Mouse (Mus musculus) hindlimb bud, embryonic 11.5 days (tissue): ENCODE results near the gene Pa2g4.
"Not testable (repeated sequence)": the region's sequence is repeated elsewhere in the genome, so short reads cannot be mapped to it uniquely, and the experiment has no call there.

Source experiments
- DNase-seq: peaks from one replicate; pipeline ENCODE4 v3.0.0-alpha.2; 2012; ENCODE audit warnings: low read depth, low spot score; ENCODE audit errors: extremely low spot score

Gene Pa2g4

DNA sequence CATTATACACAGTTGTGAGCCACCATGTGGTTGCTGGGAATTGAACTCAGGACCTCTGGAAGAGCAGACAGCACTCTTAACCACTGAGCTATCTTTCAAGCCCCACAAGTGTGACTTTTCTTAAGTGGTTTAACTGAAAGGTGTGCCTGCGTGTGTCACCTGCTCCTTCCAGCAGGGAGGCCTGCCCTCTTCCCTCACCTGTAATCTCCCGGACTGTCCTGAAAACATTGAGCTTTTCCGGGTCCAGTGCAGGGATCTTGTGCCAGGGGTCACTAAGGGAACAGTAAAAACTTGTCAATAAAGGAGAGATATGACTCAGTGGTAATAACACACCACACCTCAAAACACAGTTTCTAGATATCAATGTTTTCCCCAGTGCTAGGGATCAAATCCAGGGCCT is 13.5 kb upstream of the Pa2g4 start:
- no peak for DNase-seq

GRCm38 (mm10) chr10:128578330-128578729 is 12.5 kb upstream of the Pa2g4 start:
- no peak for DNase-seq

DNA sequence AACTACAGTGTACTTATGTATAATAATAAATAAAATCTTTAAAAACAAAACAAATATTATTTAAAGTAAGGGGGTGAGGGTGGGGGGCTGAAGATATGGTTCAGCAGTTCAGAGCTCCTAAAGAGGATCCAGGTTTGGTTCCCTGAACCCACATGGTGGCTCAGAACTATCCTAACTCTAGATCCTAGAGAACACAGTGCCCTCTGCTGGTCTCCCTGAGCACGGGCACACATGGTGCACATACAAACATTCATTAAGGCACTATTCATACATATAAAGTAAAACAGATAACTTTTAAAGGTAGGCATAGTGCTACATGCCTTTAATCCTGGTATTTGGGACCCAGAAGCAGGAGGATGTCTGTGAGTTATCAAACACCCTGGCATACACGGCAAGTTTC is 9.3 kb upstream of the Pa2g4 start:
- DNase-seq: no peak

DNA sequence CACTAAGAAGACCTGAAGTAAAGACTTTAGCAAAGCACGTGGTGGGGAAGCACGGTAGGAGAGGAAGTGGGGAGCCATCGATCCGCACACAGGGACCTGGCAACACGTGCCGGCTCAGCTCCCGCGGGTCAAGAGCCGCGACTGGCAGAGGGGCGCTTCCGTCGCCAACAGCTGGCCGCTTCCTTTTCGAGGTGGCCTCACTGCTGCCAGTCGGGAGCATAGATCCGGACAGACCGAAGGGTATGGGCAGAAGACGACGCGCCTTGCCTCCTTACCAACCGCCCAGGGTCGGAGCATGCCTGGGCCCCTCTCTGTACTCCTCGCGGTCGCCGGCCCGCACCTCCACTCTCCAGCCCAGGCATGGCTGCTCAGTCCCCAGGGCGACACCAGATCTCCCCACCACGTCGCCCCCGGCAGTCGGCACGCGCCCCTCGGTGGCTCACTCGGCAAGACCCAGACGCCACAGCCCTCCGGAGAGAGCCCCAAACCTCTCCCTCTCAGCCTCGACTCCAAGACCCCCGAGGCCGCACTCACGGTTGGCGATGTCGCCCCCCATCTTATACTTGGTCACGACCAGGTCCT is 490 bp downstream of the Pa2g4 start:
- no peak for DNase-seq

DNA sequence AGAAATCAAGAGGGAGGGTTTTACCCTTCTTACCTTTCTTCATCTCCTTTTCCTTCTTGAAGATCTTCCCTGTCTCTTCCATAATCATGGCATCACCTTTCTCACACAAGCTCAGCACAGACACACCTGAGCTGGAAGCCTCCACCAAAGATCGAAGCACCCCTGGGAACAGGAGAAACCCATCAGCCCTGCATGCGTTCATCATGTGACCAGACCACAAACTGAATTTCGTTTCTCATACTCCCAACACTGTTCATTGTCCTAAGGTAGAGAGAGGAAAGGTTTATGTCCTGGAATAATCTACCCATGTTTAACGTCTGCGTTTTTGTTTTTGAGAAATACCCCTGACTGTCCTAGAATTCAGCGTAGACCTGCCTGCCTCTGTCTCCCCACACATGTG is 2.2 kb downstream of the Pa2g4 start:
- DNase-seq: no peak

DNA sequence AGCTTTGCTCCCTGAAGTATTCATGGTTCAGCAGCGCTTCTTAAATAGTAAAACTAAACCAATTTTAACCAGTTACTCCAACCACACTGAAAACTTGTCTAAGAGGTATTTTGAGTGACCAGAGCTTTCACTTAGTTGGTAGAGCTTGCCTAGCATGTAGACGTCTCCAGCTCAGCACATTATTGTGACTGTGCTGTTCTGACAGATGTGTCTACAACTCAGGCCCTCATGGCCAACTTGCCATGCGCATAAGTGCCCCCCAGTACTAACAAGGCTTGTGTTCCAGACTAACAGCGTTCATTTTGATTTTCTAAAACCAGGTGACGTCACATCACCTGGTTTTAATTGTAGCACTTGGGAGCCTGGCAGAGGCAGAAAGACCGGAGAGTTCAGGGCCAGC is 8.8 kb downstream of the Pa2g4 start:
- no peak for DNase-seq

GRCm38 (mm10) chr10:128556286-128556685 is 9.5 kb downstream of the Pa2g4 start:
- DNase-seq: no peak

DNA sequence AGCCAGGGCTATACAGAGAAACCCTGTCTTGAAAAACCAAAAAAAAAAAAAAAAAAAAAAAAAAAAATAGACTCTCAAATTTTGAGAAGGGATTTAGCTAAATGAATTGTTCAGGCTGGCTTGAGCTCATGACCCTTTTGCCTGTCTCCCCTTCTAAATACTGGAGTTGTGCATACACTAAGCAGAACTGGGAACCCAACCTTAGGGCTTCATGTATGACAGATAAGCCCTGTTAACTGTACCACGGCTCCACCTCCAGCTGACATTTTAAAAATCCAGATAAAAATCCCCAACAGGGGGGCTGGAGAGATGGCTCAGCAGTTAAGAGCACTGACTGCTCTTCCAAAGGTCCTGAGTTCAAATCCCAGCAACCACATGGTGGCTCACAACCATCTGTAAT is 10.2 kb downstream of the Pa2g4 start:
- not testable (repeated sequence) for DNase-seq

DNA sequence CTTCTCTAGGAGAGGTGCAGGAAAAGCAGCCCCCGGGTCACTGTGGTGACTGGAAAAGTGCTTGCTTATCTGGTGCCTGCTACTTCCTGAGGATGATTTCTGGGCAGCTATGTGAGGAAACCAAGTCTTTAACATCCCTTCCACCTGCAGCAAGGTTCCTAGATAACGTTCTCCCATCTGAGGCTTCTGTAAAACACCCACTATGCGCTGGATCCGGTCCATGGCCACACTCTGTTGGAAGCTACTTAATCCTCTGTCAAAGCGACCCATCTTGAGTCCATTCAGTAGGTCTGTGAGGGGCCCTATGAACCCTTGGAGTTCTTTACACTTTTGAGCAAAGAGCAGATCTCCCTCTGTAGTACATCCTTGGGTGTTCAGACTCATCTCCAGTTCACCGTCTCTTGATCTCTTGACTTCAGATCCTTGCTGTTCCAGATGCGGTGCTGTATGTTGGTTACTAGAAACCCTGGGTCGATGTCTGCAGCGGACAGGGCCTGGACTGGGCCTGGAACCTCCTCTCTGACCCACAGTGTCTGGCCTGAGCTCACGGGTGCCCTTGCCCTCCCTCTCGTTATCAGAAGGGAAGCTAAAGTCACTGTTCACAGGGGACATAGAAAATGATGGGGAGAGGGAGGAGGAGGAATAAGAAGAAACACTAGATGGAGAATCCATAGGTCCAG is 15.5 kb downstream of the Pa2g4 start:
- DNase-seq: not testable (repeated sequence)

DNA sequence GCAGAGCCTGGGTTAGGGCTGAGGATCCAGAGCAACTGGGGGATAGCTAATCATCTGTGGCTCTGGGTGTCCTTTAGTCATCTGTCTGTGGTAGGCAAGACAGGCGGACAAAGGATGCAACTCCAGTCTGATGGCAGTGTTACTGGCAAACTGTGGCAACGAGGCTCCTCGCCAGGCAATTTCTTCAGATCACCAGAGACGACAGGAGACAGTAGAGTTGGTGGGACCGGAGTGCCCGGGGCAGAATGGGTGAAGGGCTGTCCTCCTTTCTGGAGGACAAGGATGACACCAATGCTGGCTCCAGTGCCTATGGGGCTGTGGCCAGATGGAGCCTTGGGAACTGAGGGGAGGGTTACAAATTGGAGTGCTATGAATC is 16.1 kb downstream of the Pa2g4 start:
- not testable (repeated sequence) for DNase-seq

- DNase-seq: no peak
Observed at GRCm38 (mm10) chr10:128548947-128549681, 16.7 kb downstream of the Pa2g4 start, which contains the start of gene Rpl41. TSS of gene Rpl41 (minus strand) at chr10:128549305.

DNA sequence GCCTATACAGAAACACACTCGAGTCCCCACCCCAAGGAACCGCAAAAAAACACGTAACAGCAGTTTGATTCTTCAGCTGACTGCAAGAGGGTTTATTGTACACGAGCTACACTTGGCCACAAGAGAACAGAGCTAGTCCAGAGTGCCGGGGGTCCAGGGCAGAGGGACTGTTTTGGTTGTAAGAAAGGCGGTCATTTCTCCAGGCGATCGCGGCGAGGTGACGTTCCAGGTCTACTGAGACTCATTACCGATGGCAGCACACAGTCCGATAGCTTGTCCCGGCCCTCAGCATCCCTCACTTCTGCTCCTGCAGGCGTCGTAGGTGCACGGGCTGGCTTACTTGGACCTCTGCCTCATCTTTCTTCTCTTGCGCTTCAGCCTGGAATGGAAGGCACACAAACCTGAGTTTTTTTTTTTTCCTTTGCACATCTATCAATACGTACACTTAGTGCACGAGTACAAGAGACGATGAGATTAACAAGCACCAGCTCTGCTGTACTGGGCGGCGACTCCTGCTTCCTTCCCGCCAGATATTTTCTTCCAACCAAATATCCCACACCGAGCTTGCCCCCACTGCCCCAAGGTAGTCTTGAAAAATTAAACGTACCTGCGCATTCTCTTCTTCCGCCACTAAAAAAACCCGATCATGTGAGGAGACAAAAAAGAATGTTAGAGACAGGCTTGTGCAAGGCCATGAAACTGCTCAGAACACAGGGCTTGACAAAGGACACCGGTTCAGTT is 17.6 kb downstream of the Pa2g4 start:
- not testable (repeated sequence) for DNase-seq

DNA sequence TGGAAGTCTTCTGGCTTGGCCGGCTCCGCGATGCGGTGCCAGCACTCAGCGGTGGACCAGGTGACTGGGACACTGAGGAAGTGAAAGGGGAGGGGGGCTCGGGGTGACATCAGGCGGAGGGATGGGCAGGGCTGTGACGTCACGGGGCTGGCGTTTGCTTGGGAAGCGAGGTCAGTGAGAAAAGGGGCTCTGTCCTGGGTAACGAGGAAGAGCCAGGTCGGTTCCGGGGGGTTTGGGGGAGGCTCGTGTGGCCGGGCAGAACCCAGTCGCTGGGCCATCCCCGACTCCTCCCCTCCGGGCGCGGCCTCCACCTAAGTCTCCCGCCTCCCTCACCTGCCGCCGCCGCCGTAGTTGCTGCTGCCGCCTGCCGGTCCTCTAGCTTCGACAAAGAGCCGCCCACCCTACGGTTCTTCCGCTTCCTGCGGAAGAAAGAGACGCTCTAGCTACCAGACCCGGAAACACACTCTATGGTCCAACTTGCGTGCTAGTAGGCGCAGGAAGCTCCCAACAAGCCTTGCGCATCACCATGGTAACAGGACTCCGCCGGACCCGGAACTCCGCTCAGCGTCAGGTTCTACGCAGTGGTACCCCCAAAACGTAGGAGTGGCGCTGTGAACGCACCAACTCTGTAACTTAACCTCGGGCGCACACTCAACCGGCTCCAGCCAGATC is 18.3 kb downstream of the Pa2g4 start, which contains the start of gene Zc3h10:
Gene Zc3h10, minus strand, starts transcription at position 414 of the 672 bp plus-strand sequence.
- no peak for DNase-seq

DNA sequence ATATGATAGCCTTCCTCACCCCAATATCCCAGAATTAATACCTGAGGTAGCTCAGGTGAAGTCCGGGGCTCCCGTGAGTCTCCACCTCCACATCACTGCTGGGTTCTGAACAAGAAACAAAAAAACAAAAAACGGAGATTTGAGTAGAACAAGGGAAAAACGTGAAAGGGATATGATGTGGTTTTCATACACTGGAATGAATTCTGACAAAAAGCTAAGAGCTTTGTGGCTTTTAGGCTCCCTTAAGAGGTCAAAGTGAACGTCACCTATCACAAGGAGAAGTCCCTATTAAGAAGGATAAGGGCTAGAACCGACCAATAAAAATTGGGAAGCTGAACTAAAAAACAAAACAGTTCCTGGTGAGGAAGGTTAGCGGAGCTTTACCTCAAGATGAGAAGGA is 19.0 kb downstream of the Pa2g4 start:
- DNase-seq: no peak

- no peak for DNase-seq
Observed at GRCm38 (mm10) chr10:128546361-128546760, 19.4 kb downstream of the Pa2g4 start.

DNA sequence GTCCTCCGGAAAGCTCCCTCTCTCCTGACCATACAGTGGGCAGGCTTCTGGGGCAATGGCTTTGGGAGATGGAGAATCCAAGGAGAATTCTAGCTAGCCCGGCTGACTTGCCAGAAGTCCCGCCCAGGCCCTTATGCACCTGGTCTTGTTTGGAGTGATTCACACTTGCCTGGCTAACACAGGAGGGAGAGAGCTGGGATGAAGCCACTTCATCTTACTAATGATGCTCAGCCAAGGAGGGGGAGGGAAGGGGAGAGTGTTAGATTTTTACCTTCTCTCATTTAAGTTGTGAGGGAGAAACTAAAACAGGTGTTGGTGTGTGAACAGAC is 20.3 kb downstream of the Pa2g4 start:
- DNase-seq: no peak

DNA sequence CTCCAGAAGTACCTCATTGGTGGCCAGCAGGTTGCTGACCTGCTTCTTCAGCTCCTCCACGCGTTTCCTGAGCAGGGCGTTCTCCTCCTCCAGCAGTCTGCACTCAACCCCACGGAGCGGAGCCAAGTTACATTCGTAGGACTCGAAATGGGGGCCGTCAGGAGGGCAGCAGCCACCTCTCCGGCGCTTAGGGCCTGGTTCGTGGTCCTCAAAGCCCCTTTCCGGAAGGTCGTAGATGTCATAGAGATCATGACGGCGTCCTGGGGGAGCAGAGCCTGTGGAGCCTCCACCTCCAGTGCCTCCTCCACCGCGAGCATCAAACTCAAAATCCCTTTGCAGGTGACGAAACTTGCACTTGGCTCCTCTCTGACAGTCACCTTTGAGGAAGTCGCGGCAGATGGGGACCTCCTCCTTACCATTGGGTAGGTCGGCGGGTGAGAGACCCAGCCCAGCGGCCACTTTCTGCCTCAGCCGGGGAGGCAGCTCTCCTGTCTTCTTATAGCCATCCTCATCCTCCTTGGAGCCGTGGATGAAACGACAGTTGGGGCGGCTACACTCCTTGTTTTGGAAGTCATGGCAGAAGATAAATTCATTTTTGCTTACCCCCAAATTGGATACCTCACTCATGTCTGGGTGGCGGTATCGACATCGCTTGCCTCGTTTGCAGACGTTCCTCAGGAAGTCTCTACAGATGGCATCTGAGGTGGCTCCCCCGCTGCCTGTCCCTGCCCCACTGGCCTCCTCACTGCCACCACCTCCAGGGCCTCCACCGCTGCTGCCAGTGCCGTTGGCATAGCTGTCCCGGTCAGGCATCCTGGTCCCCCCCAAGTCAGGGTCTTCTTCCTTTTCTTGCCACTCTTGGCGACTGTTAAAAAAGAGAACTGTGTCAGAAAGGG is 20.9 kb downstream of the Pa2g4 start:
- no peak for DNase-seq

DNA sequence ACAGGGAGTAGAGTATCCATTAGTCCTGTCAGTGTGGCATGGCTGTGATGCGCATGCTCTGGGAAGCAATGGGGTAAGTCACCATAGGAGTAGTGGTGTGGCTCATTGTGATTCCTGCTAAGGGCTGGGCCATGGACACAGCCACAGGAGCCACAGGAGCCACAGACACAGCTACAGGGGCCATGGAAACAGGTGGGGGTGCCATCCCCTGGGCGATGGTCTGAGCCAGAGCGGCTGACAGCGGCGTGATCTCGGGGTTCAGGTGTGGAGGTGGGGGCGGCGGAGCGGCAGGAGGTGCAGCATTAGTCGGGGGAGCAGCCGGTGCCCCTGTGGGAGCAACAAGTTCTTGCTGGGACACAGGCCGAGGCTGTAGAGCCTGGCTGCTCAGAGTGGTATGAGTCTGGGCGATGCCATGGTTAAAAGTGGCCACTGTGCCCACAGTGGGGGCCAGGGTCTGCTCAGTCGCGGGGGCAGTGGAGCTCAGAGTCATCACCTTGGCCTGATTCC is 21.6 kb downstream of the Pa2g4 start:
- no peak for DNase-seq

- no peak for DNase-seq
Observed at GRCm38 (mm10) chr10:128543100-128543499, 22.7 kb downstream of the Pa2g4 start.

DNA sequence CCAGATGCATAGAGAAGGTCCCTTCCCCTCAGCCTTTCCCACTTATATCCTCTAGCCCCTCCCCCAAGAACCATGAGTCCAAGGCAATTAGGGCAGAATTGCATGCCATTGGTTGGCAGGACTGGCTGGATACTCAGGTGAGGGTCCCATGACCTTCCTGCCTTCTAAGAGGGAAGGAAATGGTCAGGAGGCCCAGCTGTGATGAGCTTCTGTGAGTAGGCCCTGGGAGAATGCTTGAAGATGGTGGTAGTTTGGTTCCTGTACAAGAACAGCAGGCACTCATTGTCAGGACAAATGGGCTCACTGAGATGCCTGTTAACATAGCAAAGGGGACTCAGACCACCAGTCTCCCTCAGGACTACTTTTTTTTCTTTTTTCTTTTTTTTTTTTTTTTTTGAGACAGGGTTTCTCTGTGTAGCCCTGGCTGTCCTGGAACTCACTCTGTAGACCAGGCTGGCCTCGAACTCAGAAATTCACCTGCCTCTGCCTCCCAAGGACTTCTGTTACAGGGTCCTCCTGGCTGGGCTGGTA is 27.4 kb downstream of the Pa2g4 start:
- DNase-seq: no peak
